Mouse (Mus musculus): ENCODE results near the gene Fate1.

DNA sequence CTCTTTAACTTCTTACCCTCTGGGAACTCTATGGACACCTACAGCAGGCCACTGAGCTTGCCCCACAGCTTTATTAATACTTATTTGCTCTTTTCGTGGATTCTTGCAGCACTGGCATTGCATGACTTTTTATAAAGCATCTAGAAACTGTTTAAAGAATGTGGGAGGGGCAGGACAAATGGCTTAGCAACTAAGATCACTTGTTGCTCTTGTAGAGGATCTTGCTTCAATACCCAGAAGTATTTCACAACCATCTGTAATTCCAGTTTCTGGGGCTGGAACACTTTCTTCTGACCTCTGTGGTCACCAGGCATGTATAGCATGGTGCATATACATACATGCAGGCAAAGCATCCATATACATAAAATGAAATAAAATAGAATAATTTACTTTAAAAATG, 23.2 kb downstream of the Fate1 start:
- TF ChIP-seq POLR2A (IDR thresholded peaks at IDR 0.05; ENCODE audit: borderline replicate concordance, low read depth, low read length) (no peak), CTCF (IDR thresholded peaks at IDR 0.05; ENCODE audit: low read depth, low read length) (no peak)
